Mouse (Mus musculus) heart, postnatal 10 days (tissue): ENCODE data around the gene Stpg1. TPM values are rescaled to one million over a fixed set of nuclear protein-coding genes. Genes with fewer than 3 reads are reported as not detected.
A peak's percentile ranks its signal among the peaks of the same experiment; 100 is the strongest.

Experiments used
- DNase-seq, 2 experiments: peaks; one replicate each; pipeline ENCODE4 v3.0.0; 2021
- intact Hi-C: fragments of 180-260 bp; cut with DNase I; formaldehyde crosslinking; loops from one replicate; pipeline ENCODE4 v1.15.1; 2025
- total RNA-seq, 2 experiments: library from RNA; stranded (reverse); gene quantifications; 2 replicates each; pipeline ENCODE4 v1.2.3; 2021

Gene Stpg1
- total RNA-seq, 2 experiments from 2014 or later, result not detected

DNA sequence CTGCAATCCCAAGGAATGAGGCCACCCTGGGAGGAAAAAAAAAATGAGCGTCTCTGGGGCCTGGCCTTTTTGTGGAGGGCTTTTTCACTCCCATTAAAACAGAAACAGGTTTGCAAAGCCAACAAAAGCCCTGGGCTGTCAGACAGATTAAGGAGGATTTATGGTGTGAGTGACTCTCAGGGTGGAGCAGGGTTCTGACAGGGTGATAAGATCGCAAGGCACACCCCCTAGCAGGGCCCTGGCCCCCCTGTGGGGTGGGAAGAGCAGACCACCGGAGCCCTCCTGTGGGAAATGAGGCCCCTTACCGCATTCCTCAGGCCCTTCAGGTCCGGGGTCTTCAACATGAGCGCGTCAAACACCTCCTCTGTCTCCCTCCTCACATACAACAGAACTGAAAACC lies 53.5 kb downstream of the Stpg1 start:
- no peak for DNase-seq
- intact Hi-C loops, result no loop called here

GRCm38 (mm10) chr4:135548521-135549077 lies 54.0 kb downstream of the Stpg1 start:
- intact Hi-C loops, result no loop called here
- DNase-seq, result no peak

- no peak for DNase-seq
- intact Hi-C loops, result no loop called here
Measured at GRCm38 (mm10) chr4:135549323-135549722, 54.7 kb downstream of the Stpg1 start.

DNA sequence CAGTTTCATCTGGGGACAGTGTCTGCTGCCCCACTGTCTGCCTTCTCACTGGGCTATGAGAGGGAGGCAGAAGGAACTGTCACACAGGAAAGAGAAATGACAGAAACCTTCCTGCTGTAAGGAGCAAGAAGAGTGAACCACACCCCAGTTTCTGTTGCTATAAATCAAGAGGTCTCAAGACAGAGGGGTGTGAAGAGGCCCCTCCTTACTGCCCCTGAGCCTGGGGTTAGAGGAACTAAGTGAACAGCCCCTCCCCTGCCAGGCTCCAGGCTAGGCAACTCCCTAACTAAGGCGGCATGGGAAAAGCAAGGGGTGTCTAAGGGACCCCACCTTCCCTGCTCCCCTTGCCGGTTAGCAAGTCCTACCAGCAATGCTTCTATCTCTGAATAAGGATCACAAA lies 69.2 kb downstream of the Stpg1 start:
- no peak for DNase-seq
- intact Hi-C loops, result no loop called here

GRCm38 (mm10) chr4:135565400-135565799 lies 70.8 kb downstream of the Stpg1 start:
- intact Hi-C loops, result no loop called here

GRCm38 (mm10) chr4:135567042-135567441 lies 72.5 kb downstream of the Stpg1 start:
- intact Hi-C loops, result no loop called here
- peak in 1 of 2 experiments; percentile 55 for DNase-seq

More at GRCm38 (mm10) chr4:135565400-135565799, 70.8 kb downstream of the Stpg1 start:
- DNase-seq, result peak; percentile 87 to 91

- intact Hi-C loops, result no loop called here
- DNase-seq, result no peak
Measured at GRCm38 (mm10) chr4:135567484-135567883, 72.9 kb downstream of the Stpg1 start.

- DNase-seq, result no peak
- intact Hi-C loops, result no loop called here
Measured at GRCm38 (mm10) chr4:135569201-135569600, 74.6 kb downstream of the Stpg1 start.

GRCm38 (mm10) chr4:135570152-135571036 lies 75.8 kb downstream of the Stpg1 start:
- DNase-seq, result peak in 1 of 2 experiments; percentile 59
- intact Hi-C loops, result loop anchor here (2.0 kb wide), 1 partner anchor 84 kb away; no protein-coding TSS in a partner anchor

DNA sequence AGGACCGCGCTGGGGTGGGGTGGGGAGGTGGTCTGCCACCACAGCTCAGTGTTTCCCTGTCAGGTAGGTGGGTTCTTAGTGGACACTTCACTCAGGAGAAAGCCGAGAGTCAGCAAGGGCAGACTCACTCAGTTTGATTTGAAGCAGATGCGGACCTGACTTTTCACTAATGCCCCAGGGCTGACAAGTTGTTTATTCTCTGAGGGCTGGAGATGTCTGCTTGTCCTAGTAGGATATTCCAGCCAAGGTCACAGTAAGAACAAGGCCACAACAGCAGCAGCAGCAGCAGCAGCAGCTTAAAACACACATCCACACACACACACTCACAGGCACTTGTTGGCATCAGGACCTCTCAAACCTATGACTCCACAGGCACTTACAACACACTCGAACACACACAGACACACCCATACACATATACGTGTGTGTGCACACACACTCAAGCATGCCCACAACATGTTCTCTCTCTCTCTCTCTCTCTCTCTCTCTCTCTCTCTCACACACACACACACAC lies 76.5 kb downstream of the Stpg1 start:
- DNase-seq, result no peak
- intact Hi-C loops, result loop anchor here (2.0 kb wide), 1 partner anchor 84 kb away; no protein-coding TSS in a partner anchor

DNA sequence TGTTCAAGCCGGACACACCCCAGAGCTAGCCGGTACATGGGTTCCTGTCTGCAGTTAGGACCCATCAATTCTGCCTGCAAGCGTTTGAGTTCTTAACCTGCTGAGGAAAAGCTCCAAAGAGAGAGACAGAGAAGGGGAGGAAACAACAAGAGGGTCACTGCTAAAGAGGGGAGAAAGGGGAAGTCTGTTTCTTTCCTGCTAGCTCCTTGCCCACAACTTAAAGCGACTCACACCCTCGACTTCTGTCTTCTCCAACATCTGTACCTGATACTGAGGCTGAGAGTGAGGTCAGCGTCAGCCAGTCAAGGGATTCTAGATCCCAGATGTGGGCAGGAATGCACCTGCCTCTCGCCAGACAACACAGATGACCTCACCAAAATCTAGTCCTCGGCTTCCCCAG lies 77.7 kb downstream of the Stpg1 start:
- intact Hi-C loops, result no loop called here
- DNase-seq, result no peak

GRCm38 (mm10) chr4:135573251-135573808 lies 78.7 kb downstream of the Stpg1 start, which contains the start of gene Grhl3:
TSS of gene Grhl3 (minus strand) at chr4:135573630.
- intact Hi-C loops, result no loop called here
- peak in 1 of 2 experiments; percentile 51 for DNase-seq

GRCm38 (mm10) chr4:135575365-135576140 lies 81.0 kb downstream of the Stpg1 start:
- DNase-seq, result no peak
- intact Hi-C loops, result no loop called here

DNA sequence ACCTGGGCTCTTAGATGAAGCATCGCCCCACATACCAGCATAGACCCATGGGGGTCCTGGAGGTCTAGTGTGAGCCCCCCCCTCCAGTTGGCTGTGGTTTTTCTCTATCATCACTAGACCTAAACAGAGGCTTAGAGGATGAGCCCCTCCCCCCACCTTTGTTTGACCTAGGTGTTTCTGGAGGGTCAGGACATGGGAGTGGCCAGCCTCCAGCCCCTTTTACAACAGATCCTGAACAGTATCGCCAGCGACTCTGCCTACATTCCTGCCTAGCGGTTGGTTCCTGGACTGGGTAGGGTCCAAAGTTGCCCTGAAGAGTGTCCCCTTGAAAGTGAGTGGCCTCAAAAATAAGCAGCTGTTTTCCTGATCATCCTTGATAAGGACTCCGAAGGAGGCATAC lies 83.9 kb downstream of the Stpg1 start:
- no peak for DNase-seq
- intact Hi-C loops, result no loop called here

- intact Hi-C loops, result no loop called here
Measured at GRCm38 (mm10) chr4:135579695-135580094, 85.1 kb downstream of the Stpg1 start.

DNA sequence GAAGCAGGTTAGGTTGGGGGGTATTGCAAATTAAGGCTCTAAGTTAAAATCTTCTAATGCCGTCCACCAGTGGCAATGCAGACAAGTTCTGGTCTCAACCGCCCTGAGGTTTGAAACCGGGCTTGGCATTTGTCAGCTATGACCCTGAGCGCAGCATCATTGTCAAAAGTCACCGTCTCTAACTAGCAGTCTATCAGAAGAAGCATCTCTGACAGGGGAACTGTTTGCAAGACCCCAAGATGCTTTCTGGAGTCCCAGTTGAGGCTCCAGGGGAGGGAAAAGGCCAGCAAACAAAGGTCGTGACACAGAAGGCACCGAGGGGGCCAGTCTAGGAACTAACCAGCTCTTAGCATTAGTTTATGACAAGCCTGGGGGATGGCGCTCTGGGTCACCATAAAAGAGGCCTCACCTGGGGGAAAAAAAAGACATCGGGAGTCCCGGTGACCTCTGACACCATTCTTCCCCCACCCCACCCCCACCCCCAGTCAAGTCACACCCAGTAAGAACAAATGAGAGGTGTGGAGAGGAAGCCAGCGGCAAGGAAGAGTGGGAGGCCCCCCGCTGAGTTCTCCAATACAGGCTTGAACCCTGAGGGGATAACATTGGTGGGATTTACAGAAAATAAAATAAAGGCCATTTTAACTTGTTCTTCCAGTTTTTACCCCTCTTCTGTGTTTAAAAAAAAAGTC lies 86.8 kb downstream of the Stpg1 start:
- intact Hi-C loops, result no loop called here
- no peak for DNase-seq

More at GRCm38 (mm10) chr4:135579695-135580094, 85.1 kb downstream of the Stpg1 start:
- no peak for DNase-seq

DNA sequence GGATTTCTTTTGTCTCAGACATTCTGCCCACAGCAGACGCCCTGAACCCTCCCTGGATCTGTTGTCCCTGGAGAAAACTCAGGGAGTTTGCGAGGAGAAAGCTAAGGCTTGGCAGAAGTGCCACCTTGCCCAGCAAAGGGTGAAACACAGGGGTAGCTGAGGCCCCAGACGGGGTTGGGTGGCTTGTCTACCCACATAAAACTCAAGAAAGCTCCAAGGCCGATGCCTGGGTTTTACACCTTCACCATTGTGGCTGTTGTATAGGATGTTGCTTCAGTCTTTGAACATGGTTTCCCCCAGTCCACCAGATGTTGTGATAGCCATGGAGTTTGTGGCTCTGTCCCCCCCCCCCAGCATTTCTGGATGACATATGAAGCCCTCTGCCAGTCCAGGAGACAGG lies 90.2 kb downstream of the Stpg1 start:
- intact Hi-C loops, result no loop called here

More for the DNA sequence above, 90.2 kb downstream of the Stpg1 start:
- DNase-seq, result no peak
